Mouse (Mus musculus) Patski (cell line): Measurements from ENCODE around the gene Uri1. TPM values are rescaled to one million over a fixed set of nuclear protein-coding genes. Genes with fewer than 3 reads are reported as not detected.

ENCODE experiments used
- ATAC-seq: fragments of 100-300 bp; one replicate; pipeline ENCODE4 v1.8.0; 2021
- CTCF ChIA-PET: fragments of 350-600 bp; sonication (Branson Sonifier 250); formaldehyde crosslinking; loops from one replicate; lab custom pipeline; 2022; ENCODE audit warnings: inconsistent platforms; lab: Charles Lee
- POLR2A ChIA-PET: fragments of 350-600 bp; sonication (Branson Sonifier 250); formaldehyde crosslinking; loops from one replicate; lab custom pipeline; 2022; ENCODE audit warnings: antibody characterized with exemption, inconsistent platforms; lab: Charles Lee
- DNase-seq: peaks from one replicate; pipeline ENCODE4 v3.0.0-alpha.2; 2011; ENCODE audit warnings: low read depth, low spot score
- H3K27me3 ChIP-seq: fragments of 371-371 bp; one replicate; pipeline ENCODE4 v1.5.1; 2021
- CTCF ChIP-seq: fragments of 100-300 bp; IDR thresholded peaks from one replicate; pipeline ENCODE4 v1.5.1; 2021
- in situ Hi-C: fragments of 300-500 bp; cut with MboI; formaldehyde crosslinking; loops from 3 replicates; pipeline ENCODE4 v1.11.1; 2018; ENCODE audit warnings: low pct_unique_long_range_greater_than_20kb, mixed read lengths
- polyA plus RNA-seq: library from polyadenylated mRNA; unstranded; gene quantifications from one replicate; pipeline ENCODE4 v1.2.3, GENCODE M21; 2021

Gene Uri1
- polyA plus RNA-seq, 1 experiment from 2014 or later: 46.6 TPM

- in situ Hi-C loops: no loop called here
- DNase-seq: no peak
- ChIA-PET POLR2A (no interaction called here), CTCF (no interaction called here)
- no peak for TF ChIP-seq CTCF
- H3K27me3 ChIP-seq: no peaks in the 10 kb centered on the region
- ATAC-seq: no peak
These were observed 44.9 kb downstream of the Uri1 start for GRCm38 (mm10) chr7:37978412-37978811.

GRCm38 (mm10) chr7:37977676-37978075 lies 45.7 kb downstream of the Uri1 start:
- in situ Hi-C loops: no loop called here
- CTCF ChIA-PET: no interaction called here
- no peak for ATAC-seq

GRCm38 (mm10) chr7:37972999-37973555 lies 50.3 kb downstream of the Uri1 start:
- DNase-seq: no peak
- no peak for ATAC-seq
- in situ Hi-C loops: no loop called here
- ChIA-PET CTCF (interaction anchor here (1.0 to 1.4 kb wide), 2 partner anchors 9 to 20 kb away, joined by 3 read pairs; no protein-coding TSS in a partner anchor), POLR2A (no interaction called here)
- H3K27me3 ChIP-seq: no peaks in the 10 kb centered on the region
- TF ChIP-seq CTCF: no peak

More at GRCm38 (mm10) chr7:37977676-37978075, 45.7 kb downstream of the Uri1 start:
- POLR2A ChIA-PET: no interaction called here
- TF ChIP-seq CTCF: no peak
- no peaks in the 10 kb centered on the region for H3K27me3 ChIP-seq
- DNase-seq: no peak

GRCm38 (mm10) chr7:37972571-37972970 lies 50.8 kb downstream of the Uri1 start:
- DNase-seq: no peak
- TF ChIP-seq CTCF: peak; percentile 31
- CTCF ChIA-PET: interaction anchor here (1.0 to 1.4 kb wide), 2 partner anchors 10 to 21 kb away, joined by 3 read pairs; no protein-coding TSS in a partner anchor

GRCm38 (mm10) chr7:37962326-37962725 lies 61.0 kb downstream of the Uri1 start:
- DNase-seq (no peak), ATAC-seq (no peak)
- CTCF ChIA-PET: no interaction called here
- POLR2A ChIA-PET: no interaction called here
- in situ Hi-C loops: no loop called here
- H3K27me3 ChIP-seq: no peaks in the 10 kb centered on the region
- no peak for TF ChIP-seq CTCF

More at GRCm38 (mm10) chr7:37972571-37972970, 50.8 kb downstream of the Uri1 start:
- H3K27me3 ChIP-seq: no peaks in the 10 kb centered on the region
- POLR2A ChIA-PET: no interaction called here
- in situ Hi-C loops: no loop called here
- ATAC-seq: no peak

GRCm38 (mm10) chr7:37961247-37961646 lies 62.1 kb downstream of the Uri1 start:
- H3K27me3 ChIP-seq: no peaks in the 10 kb centered on the region
- no peak for TF ChIP-seq CTCF
- ChIA-PET CTCF (interaction anchor here (3.0 kb wide), 1 partner anchor 26 kb away, joined by 11 read pairs; no protein-coding TSS in a partner anchor), POLR2A (no interaction called here)
- DNase-seq (no peak), ATAC-seq (no peak)
- in situ Hi-C loops: no loop called here

GRCm38 (mm10) chr7:37951841-37952240 lies 71.5 kb downstream of the Uri1 start:
- in situ Hi-C loops: no loop called here
- CTCF ChIA-PET: interaction anchor here (0.8 kb wide), 1 partner anchor 11 kb away, joined by 3 read pairs; no protein-coding TSS in a partner anchor
- H3K27me3 ChIP-seq: no peaks in the 10 kb centered on the region
- POLR2A ChIA-PET: no interaction called here
- TF ChIP-seq CTCF: no peak
- DNase-seq (no peak), ATAC-seq (no peak)

GRCm38 (mm10) chr7:37936459-37936858 lies 86.9 kb downstream of the Uri1 start:
- ATAC-seq (no peak), DNase-seq (no peak)
- ChIA-PET CTCF (interaction anchor here (1.1 to 3.7 kb wide), 4 partner anchors 14 to 563 kb away, joined by 3 to 14 read pairs (median 7); no protein-coding TSS in a partner anchor), POLR2A (no interaction called here)
- in situ Hi-C loops: no loop called here
- no peaks in the 10 kb centered on the region for H3K27me3 ChIP-seq
- no peak for TF ChIP-seq CTCF

- no peak for ATAC-seq
- ChIA-PET CTCF (interaction anchor here (0.7 to 3.7 kb wide), 9 partner anchors 10 to 562 kb away, joined by 3 to 14 read pairs (median 3); no protein-coding TSS in a partner anchor), POLR2A (no interaction called here)
- DNase-seq: no peak
- no peak for TF ChIP-seq CTCF
- H3K27me3 ChIP-seq: no peaks in the 10 kb centered on the region
- in situ Hi-C loops: no loop called here
These were observed 87.6 kb downstream of the Uri1 start for GRCm38 (mm10) chr7:37935786-37936185.

GRCm38 (mm10) chr7:37934770-37935182 lies 88.6 kb downstream of the Uri1 start:
- no peaks in the 10 kb centered on the region for H3K27me3 ChIP-seq
- DNase-seq: no peak
- peak; percentile 79 for TF ChIP-seq CTCF
- no peak for ATAC-seq
- POLR2A ChIA-PET: interaction anchor here (0.6 kb wide), 1 partner anchor 266 kb away, joined by 3 read pairs; no protein-coding TSS in a partner anchor
- in situ Hi-C loops: no loop called here
- CTCF ChIA-PET: interaction anchor here (0.7 to 3.7 kb wide), 12 partner anchors 9 to 561 kb away, joined by 3 to 14 read pairs (median 4); no protein-coding TSS in a partner anchor

- ChIA-PET CTCF (interaction anchor here (0.8 to 3.7 kb wide), 5 partner anchors 8 to 560 kb away, joined by 3 to 14 read pairs (median 4); no protein-coding TSS in a partner anchor), POLR2A (no interaction called here)
- no peaks in the 10 kb centered on the region for H3K27me3 ChIP-seq
- in situ Hi-C loops: no loop called here
- DNase-seq (no peak), ATAC-seq (no peak)
- no peak for TF ChIP-seq CTCF
These were observed 89.5 kb downstream of the Uri1 start for GRCm38 (mm10) chr7:37933754-37934308.
